Mouse (Mus musculus) v-Abl transformed pro-B cells (cell line): Measurements from ENCODE around the gene Agtr1b.

Experiments
- in situ Hi-C, 2 experiments: fragments of 400-800 bp; cut with MboI; formaldehyde crosslinking; loops; one replicate each; pipeline ENCODE4 v1.15.1; 2025; ENCODE audit not compliant: unreplicated experiment in 2 of 2

The Agtr1b gene

DNA sequence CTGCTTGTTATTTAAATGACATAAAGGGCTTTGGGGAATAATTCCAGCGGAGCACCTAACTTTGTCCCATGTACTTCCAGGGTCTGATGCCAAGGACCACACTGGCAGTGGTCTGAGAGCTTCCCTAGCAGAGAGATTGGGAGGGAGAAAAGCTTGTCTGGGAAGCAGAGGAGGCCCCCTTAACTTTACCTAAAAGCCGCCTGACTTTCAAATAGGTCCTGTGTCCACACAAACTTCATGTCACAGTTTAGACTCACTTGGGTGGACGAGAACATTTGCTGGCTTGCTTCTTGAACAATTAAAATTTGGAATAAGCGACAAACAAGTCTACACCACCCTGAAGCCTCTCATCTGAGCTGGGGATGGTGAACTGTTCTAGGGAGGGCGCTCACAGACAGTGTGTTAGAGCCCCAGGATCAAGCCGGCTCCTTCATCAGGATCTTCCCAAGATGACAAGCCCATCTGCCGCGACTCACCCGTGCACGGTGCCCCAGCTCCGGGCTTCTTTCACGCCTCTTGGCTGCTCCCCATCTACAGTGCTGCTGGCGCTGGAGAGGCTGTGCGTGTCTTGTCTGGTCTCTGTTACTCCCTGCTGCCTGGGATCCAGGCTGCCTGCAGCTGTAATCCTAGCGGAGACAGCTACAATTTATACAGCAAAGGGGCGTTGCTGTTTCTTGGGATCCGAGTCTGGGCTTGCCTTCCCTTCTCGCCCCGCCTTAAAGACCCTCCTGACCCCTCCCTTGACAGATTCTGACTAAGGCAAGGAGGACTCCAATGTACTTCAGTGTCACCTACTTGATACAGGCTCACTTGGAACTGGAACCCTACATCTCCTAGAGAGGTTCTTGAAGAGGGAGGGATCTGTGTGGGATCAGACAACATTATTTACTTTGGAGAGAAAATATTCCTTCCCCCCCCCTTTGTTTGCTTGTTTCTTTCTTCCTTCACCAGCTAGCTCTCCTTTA lies at the start of gene Agtr1b:
Agtr1b (minus strand) TSS at position 620 of the 965 bp plus-strand sequence.
- in situ Hi-C loops, result no loop called here

DNA sequence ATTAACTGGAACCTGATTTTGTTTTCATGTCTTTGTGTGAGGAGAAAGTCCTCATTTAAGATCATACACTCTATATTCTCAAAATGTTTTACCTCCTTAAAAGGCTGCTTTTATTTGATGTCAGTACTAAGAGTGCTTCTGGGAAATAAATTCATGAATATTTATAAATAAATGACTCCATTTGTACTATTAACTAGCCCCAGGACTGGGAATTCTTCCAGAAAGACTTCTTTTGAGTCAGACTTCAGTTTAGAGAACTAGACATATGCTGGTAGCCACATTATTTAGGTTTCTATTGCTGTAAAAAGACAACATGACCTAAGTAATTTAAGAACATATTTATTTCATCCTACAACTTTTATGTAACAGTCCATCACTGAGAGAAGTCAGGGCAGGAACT lies 13.4 kb downstream of the Agtr1b start:
- in situ Hi-C loops, result no loop called here

DNA sequence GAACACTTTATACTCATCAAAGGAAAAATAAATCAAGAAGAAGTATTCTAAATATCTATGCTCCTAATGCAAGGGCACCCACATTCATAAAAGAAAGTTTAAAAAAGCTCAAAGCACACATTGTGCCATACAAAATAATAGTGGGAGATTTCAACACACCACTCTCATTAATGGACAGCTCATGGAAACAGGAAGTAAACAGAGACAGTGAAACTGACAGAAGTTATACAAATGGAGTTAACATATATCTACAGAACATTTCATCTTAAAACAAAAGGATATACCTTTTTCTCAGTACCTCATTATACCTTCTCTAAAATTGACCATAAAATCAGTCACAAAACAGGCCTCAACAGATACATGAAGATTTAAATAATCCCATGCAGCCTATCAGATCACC lies 18.8 kb downstream of the Agtr1b start:
- in situ Hi-C loops, result no loop called here

DNA sequence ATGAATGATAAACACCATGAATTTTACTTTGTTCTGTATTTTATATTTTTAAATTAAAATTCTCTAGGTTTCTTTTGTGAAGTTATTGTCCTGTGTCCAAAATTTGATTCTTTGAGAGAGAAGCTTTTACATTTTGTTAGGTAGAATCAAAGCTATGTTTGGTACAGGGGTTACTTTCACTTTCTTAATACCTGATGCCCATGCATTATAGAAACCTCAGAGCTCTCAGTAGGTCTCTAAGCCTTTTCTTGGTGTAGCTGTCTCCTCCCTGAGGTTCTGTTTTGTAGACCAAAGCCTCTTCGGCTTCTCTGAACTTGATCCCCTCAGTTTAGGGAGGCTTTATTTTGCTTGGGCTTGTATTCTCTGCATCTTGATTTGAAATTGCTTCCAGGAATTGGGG lies 26.6 kb downstream of the Agtr1b start:
- in situ Hi-C loops, result no loop called here

DNA sequence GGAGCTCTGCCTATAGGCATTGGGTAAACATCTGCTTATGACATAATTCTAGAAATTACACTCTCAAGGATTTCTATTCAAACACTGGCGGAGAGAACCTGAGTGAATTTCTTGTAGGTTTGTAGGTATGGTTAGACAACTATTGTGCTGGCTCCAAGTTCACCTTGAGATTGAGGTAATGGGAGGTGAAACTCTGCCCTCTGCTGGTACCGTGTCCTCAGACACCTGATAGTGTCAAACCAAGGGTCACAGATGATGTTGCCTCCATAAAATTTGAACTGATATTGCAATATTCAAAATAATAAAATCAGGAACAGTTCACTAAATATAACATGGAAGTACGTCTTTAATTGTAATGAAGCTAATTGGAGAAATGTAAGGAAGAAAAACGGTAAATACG lies 32.3 kb downstream of the Agtr1b start:
- in situ Hi-C loops, result loop anchor here in 1 of 2 experiments (10.0 kb wide), 1 partner anchor 430 kb away; no protein-coding TSS in a partner anchor

DNA sequence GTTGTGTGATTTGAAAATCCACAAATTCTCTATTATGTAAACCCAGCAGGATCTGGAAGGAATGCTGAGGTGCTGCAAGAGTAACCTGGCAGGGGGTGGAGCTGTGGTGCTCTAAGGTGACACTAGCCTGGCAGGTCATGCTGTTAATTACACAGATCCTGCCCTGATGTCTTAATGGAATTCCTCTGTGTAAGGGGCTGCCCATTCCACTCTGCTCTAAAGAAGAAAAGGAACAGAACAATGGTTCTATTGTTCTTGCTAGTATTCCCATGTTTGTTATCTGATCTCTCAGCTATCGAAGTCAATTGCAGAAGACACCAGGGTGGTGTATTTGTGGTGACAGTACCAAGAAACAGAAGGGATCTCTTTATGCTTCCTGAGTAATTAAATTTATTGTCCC lies 49.7 kb downstream of the Agtr1b start:
- in situ Hi-C loops, result no loop called here

DNA sequence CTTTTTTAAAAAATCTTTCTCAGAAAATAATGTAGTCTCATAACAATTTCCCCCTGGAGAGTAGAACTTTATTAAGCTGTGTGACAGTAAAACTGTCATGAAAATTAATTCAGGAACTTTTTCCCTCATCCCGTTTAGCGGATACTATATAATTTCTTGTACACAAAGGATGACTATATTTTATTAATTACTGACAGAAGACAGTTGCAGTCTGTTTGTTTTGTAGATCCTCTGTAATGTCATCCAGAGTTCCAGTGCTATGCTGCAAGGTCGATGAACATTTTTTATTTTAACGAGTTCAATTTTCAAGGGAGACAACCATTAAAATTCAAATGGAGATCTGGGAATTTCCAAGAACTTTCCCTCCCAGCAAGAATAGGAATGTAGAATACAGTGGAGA lies 57.8 kb downstream of the Agtr1b start:
- in situ Hi-C loops, result no loop called here

DNA sequence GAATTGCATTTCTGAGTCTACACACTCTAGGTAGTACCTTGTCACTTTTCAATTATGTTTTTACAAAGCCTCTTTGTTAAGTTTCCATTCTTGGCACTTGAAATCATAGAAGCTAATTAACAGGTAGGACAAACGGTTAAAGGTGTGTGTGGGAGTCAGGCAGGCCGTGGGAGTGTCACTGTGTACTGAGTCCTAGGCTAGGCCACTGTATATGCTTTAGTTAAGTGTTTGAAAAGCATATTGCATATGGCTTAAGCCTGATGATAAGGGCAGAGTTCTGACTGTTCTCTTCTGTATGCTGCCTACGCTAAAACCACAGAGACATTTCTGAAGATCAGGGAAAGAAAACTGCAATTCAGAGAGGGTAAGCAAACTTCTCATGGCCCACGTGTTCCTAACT lies 59.7 kb downstream of the Agtr1b start:
- in situ Hi-C loops, result no loop called here

DNA sequence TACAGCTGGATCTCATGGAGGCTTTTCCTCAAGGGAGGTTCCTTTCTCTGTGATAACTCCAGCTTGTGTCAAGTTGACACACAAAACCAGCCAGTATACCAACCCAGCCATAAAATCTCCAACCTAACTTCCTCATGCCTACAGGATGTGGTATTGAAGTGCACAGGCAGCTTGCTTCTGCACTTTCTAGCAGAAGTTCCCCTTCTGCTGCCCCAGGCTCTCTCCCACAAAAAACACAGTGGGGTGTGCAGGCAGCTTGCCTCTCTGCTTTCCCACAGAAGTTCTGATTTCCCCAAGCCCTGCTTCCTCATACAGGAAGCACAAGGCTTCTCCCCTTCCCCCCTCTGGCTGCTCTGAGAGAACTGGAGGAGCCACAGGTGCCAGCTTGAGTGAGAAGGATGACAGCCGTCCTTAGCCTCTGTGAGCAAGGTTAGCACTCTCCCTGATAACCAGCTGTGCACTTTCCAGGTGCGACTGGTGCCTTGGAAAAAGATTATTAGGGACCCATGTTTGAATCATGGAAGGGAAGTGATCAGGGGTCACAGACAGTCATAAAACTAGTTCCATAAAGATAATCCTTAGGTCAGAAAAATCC lies 62.1 kb downstream of the Agtr1b start:
- in situ Hi-C loops, result no loop called here

DNA sequence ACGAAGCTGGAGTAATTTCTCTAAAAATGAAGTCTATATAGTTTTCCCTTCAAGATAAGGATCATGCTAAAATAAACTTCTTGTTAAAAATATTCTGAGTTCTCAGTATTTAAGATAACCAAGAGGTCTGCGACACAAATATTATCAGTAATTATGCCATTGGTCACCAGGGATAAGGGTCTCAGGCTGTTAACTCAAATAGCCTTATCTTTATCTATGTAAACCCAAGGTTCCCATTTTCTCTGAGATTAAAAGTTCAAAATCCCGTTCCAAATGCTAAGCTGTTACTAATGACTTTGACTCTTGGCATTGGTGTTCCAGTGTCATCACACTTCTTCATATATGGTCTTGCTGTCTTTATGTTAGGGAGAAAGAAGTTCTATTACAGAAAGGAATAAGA lies 71.4 kb downstream of the Agtr1b start:
- in situ Hi-C loops, result no loop called here

DNA sequence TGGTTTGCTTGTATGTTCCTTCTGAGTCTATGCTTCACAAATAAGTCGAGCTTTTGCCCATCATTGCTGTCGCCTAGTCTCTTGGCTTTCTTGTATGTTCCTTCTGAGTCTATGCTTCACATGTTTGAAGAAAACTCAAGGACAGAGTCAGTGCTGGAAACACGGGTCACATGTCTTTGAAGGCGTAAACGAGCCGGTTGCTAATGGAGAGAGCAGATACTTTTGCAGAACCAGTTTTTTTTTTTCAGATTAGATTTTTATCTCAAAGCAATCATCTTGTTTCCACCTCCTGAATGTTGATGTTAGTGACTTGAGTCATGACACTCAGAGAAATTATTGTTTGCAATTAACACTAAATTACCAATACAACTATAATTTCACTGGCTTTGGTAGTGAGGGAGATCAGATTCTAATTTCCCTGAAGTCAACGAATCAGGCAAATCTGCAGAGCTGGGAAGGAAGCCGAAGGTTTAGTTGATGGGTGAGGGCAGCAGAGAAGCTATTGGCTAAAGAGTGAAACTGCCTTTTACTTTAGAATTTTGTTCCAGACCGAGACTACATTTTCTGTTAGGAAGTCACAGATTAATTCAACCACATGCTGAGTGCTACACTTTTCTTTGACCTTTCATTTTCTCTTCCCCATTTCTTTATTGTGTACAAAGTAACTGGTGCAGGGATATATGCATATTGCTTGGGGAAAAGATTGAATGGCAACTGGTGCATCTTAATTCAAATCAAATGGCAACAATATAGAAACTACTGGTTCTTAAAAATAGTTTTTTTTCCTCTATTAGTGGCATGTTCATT lies 72.2 kb downstream of the Agtr1b start:
- in situ Hi-C loops, result no loop called here

DNA sequence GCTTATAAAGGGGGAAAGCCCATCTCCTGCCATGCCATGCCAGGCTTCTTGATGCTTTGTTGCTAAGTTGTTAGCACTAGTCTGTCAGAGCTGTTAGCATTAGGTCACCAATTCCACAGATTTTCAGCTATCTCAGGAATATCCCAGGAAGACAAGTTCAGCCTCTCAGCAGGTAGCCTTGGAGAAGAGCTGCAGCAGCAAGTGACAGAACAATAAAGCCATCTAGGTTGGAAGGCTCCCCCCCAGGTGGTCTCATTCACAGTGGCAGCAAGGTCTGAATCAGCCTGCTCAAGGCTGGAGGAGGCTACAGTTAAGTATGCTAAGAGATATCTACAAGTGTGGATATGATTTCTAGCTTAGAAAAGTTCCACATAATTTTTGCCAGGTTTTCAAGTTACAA lies 75.6 kb downstream of the Agtr1b start:
- in situ Hi-C loops, result no loop called here

DNA sequence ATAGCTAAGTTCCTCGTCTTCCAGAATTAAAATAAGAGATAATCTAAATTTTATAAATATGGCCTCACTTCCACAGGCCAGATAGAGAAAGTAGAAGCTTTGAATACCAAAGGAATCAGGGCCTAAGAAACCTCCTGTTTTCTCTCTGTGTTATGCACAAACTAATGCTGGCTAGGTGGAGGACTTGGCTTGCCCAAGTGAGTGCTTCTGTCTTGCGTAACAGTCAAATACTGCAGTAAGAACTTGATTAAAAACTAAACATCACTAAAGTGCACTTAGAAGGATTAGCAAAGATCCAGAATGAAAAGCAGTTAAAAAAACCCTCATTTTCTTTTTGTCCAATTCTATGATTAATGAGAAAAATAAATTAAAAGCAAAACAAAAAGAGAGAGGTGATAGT lies 78.2 kb downstream of the Agtr1b start:
- in situ Hi-C loops, result no loop called here

DNA sequence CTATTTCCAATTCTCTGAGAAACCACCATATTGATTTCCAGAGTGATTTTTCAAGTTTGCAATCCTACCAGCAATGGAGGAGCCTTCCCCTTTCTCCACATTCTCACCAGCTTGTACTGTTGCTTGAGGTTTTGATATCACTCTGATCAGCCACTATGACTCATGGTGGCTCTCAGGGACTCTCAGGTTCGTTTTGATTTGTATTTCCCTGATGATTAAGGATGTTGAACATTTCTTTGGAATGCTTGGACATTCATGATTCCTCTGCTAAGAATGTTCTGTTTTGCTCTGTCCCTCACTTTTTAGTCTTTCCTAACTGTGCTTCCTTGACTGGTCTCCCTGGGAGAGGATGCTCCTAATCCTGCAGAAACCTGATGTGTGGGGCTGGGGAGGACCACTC lies 85.2 kb downstream of the Agtr1b start:
- in situ Hi-C loops, result no loop called here

DNA sequence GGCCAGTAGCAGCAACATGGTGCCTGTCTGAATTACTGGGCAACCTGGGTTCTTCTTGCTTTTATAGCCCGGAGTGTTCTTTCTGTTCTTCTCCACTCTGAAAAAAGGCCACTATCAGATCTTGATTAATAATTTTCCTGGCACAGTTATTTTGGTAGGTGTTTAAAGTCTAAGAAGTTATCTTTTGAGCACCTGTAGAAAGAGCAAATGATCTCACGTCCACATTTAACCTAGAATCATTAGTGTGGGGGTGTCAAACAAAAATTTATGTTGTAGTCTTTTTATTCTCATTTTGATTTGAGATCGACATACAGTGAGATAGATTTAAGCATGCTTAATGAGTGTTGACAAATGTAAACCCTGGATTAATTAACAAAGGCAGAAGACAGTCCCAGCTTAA lies 91.3 kb downstream of the Agtr1b start, which contains the start of gene Cpb1:
Cpb1 (minus strand) TSS at position 101 of the 400 bp plus-strand sequence.
- in situ Hi-C loops, result no loop called here
